Mouse (Mus musculus) retina, postnatal 1 day (tissue): ENCODE measurements around the gene Adm.
A peak's percentile ranks its signal among the peaks of the same experiment; 100 is the strongest.
"Not testable (repeated sequence)": the region's sequence is repeated elsewhere in the genome, so short reads cannot be mapped to it uniquely, and the experiment has no call there.

ENCODE experiments used
- DNase-seq: peaks from one replicate; pipeline ENCODE4 v3.0.0-alpha.2; 2012

The Adm gene

DNA sequence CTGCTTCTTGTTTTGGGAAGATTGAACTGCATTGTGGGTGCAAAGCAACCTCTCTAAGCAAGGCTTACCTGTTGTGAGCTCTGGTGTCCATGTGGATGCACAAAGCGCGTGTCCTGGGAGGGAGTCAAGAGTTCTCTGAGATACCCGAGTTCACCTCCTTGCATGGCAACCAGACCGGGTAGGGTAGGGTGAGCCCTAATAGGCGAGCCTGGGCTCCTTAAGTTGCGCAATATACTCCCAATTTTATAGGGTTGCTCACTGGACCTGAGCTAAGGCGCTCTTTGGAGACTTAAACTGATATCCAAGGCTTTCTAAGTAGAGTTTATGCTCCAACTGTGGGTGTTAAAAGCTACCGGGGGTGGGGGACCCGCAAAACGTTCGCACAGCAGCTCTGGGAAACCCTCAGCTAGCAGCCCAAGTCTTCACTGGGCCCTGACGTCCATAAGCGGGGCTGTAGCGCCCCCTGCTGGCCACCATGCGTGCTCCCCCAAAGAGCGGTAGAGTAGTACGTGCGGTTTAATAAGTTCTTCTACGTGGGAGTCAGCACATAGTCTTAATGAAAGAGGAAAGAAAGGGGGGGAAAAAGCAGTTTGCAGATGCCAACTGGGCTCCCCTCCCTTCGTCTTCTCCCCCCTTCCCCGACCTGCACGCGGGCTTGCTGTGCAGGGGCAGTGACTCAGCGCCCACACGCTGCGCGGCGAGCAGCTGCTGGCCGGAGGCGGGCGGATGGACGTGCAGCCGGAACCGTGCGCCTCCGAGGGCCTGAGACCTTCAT, 2.6 kb downstream of the Adm start:
- peak; percentile 91 for DNase-seq

DNA sequence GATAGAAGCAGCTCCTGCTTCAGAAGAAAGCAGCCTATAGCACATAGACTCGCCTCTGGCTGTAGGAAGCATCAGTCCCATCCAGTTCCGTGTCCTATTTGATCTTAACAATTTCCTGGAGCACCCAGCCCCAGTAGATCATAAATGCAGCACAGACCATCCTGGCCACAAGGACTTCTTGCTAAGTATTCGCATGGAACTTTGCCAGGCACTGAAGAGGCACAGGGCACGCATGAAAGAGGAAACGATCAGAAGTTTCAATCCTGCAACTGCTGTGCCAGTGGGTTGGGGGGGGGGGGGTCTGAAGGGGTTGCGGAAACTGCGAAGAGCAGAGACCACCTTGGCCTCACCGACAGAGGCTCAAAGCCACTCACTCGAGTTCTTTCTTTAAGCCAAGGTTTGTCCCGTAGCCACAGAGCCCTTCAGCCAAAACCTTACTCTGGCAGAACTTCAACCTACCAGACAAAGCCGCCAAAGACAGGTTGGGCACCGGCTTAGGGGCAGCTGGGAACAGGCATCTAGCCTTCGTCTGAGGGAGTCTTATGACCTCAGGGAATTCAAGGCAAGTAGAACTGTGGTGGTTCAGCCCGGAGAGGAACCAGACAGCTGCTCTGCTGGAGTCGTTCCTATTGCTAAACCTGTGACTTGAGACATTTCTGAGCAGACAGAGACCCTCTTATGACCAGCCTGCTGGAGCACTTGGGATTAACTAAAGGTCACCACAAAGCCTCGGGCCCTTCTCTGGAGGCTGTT, 3.9 kb downstream of the Adm start:
- no peak for DNase-seq

- no peak for DNase-seq
These were observed 8.5 kb downstream of the Adm start for GRCm38 (mm10) chr7:110635929-110636328.

DNA sequence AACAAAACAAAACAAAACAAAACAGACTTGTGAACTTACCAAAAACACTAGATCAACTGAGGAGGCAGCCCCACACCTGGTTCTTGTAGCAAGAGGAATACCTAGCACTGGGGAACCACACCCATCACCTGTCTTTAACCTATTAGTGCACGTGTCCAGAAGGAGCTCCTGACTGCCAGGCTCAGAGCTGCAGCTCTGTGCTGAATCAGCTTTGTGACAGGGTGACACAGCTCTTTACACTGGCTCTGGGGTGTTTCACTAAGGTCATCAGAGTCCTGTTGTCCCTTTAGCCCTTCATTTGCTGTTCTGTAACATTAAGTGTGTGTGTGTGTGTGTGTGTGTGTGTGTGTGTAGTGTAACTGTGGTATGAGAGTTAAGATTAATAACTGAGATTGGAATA, 9.1 kb downstream of the Adm start:
- DNase-seq = no peak

- peak; percentile 51 for DNase-seq
These were observed 11.0 kb downstream of the Adm start for GRCm38 (mm10) chr7:110638305-110639110.

DNA sequence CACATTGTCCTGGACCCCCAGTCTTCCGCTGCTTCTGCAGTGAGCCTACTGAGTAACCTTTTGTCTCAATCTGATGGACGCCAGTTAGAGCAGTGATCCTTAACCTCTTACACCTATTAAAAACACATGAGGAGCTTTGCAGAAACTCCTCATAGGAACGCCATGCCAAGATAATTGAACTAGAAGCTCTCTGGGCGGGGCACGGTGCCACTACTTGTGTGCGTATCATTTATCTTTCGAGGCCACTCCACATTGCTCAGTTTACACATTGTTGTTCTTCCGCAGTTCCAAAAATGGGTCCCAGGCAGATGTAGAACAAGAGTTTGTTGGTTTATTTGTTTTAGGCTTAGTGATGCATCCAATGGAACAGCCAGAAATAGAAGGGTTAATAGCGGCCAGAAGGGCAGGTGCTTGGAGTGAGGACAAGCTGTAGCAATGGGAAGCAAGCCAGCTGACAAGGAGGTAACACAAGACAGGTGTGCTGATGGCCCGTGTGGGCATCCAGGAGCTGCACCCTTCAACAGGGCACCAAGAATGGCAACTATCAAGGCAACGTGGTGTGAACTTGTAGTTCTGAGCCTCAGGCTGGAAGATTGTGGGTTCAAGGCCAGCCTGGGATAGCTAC, 11.9 kb downstream of the Adm start:
- DNase-seq = no peak

GRCm38 (mm10) chr7:110639958-110640357, 12.5 kb downstream of the Adm start:
- DNase-seq = not testable (repeated sequence)

GRCm38 (mm10) chr7:110645311-110645710, 17.9 kb downstream of the Adm start:
- peak; percentile 86 for DNase-seq

- DNase-seq = no peak
These were observed 18.4 kb downstream of the Adm start for GRCm38 (mm10) chr7:110645859-110646258.

DNA sequence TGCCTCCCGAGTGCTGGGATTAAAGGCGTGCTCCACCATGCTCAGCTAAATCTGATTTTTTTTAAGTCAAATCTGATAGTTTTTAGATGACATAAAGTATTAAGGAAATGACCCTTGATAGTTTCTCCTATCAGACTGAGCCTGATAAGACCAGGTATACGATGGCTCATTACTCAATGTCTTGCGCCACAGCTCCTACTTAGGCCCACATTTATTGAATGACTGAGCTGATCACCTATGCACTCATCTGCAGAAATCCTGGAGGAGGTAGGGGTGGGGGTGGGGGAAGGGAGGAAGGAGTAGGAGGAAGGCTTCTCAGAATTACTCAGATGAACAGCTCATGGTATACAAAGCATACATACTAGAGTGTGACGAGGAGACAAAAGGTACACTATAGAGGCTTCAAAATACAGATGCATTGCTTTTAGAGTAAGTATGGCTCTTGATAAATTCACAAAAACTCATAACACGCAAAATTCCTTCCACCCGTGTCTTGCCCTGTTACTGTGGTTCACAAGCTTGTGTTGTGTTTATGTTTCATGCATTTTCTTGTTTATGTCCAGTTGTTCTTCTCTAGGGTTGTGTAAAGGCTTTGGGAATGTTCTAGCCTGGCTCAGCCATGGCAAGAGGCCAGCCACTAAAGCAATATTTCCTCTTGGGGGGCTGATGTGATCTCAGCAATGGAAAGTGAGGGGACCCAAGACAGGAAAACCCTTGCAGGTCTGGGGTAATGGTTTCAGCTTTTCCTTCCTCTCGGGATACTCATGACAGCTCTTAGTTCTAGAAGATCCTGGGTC, 19.3 kb downstream of the Adm start:
- no peak for DNase-seq

GRCm38 (mm10) chr7:110647559-110648454, 20.3 kb downstream of the Adm start:
- no peak for DNase-seq

DNA sequence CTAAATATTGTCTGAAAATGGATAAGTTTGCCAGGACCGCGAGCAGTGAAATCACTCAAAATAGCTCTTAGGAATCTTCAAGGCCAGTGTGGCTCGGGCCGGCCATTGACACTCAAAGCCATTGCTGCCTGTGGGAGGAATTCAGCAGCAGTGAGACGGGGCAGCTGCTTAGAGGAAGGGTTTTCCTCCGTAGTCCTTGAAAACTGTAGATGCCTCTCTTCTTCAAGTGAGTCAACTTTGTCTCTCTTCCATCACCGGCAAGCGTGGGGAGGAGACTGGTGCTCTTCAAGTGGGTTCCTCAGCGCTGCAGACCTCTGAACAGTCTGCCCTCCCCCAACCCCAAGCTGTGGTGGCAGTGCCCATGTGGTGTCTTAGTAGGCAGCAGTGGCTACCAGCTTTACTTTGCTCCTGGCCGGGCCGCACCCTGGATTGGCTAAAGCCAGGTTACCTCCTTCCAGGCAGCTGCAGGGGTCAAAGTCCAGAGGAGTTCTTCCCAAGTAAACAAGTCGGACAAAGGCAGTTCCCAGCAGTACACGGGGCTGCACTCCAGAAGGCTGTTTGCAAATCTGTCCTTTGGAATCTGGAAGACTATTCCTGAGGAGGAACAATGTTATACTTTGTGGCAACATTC, 21.1 kb downstream of the Adm start:
- DNase-seq = no peak

- no peak for DNase-seq
These were observed 21.9 kb downstream of the Adm start for GRCm38 (mm10) chr7:110649133-110649987.

DNA sequence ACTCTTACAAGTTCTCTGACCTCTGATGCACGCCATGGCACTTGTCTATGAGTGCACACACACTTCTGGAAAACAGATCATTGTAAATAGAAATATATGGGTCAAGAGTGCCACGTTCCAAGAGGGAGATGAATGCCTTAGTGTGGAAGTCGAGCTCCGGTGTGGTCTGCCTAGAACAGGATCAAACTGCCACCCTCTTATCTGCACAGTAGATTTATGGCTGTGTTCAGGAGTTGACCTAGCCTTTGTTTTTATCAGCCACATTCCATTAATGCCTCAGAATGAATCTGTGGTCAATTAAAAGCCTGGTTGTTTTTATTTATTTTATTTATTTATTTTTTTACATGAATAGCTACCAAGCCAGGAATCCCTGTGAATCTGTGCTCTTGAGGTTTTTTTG, 23.0 kb downstream of the Adm start:
- no peak for DNase-seq

DNA sequence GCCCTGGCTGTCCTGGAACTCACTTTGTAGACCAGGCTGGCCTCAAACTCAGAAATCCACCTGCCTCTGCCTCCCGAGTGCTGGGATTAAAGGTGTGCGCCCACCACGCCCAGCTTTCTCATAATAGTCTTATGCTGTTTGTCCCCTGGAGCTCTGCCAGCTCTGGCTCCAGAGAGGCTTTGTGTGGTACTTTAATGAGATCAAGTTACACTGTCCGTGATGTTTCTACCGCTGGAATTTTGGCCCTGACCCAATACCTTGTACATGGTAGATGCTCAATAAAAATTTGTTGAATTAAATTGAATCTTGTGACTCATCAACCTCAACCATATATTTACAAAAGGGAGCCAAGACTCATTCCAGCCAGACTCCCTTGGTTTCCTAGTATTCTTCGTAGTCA, 23.6 kb downstream of the Adm start:
- DNase-seq = no peak

DNA sequence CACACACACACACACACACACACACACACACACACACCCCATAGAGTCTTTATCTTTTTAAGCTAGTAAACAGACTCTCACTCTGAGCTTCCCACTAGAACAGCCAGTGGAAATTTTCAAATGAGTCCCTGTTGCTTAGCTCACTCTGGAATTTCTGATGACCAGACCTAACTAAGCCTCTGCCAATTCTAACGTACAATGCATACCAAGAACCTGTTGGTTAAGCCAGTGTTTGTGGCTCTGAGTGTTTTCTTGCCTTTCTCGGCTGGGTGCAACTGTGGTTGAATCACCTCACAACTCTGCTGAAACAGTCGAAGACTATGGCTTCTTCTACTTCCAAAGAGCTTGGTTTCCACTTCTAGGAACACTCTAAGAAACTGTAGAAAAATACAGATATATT, 27.8 kb downstream of the Adm start:
- DNase-seq = no peak

DNA sequence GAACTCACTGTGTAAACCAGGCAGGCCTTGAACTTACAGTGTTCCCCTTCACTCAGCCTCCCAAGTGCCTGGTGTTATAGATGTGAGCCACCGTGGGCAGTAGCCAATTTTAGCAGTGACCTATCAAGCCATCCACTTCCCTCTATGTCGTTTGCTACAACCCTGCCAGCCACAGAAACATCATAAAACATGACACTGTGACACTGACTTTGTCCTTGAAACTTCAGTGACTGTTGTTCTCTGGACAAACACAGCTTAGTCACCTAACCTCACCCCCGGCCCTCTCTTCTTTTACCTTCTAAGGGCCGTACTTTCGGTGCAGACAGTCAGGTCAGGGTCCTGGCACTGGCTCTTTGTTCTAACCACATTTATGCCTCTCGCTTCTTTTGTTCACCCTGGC, 28.5 kb downstream of the Adm start:
- no peak for DNase-seq

- no peak for DNase-seq
These were observed 31.0 kb downstream of the Adm start for GRCm38 (mm10) chr7:110658378-110658928.

- no peak for DNase-seq
These were observed 39.1 kb downstream of the Adm start for GRCm38 (mm10) chr7:110666537-110666936.
